Mouse (Mus musculus) ES-E14 (cell line): ENCODE measurements at regions not wholly inside any gene's neighbourhood (a gene's known extent, or its start where the extent isn't known, plus 50 kb on each side); places are given as distances from the start of the nearest gene placed in this dataset.

Source experiments
- DNase-seq: peaks from one replicate; pipeline ENCODE4 v3.0.0-alpha.2; 2013; ENCODE audit warnings: low read depth, low spot score
- H3K27ac ChIP-seq: 2 replicates; pipeline ENCODE4 v1.5.1; 2012; ENCODE audit warnings: low read depth, mild to moderate bottlenecking, low read length, moderate library complexity, mixed read lengths; ENCODE audit not compliant: poor library complexity, insufficient read depth, severe bottlenecking
- H3K36me3 ChIP-seq: 2 replicates; pipeline ENCODE4 v1.6.1; 2012; ENCODE audit warnings: mild to moderate bottlenecking, low read length, moderate library complexity, mixed read lengths; ENCODE audit not compliant: control insufficient read depth, poor library complexity, insufficient read depth, severe bottlenecking
- H3K4me1 ChIP-seq, 2 experiments: fragments of 150-350 bp in 1 of 2; sonication (generic) in 1 of 2; 2 replicates each; pipeline ENCODE4 v1.6.1; 2012; ENCODE audit warnings: low read length in 2 of 2, mild to moderate bottlenecking in 1 of 2, mixed read lengths in 1 of 2; ENCODE audit not compliant: control insufficient read depth in 2 of 2, insufficient read depth in 2 of 2, poor library complexity in 1 of 2
- H3K4me3 ChIP-seq, 2 experiments: fragments of 150-350 bp in 1 of 2; sonication (generic) in 1 of 2; 2 replicates each; pipeline ENCODE4 v1.5.1; 2012; ENCODE audit warnings: low read length in 2 of 2, low read depth in 1 of 2, mild to moderate bottlenecking in 1 of 2, mixed read lengths in 1 of 2; ENCODE audit not compliant: insufficient read depth in 1 of 2, poor library complexity in 1 of 2, severe bottlenecking in 1 of 2
- H3K9ac ChIP-seq: 2 replicates; pipeline ENCODE4 v1.6.1; 2012; ENCODE audit warnings: low read depth, mild to moderate bottlenecking, low read length, mixed read lengths; ENCODE audit not compliant: poor library complexity, insufficient read depth, severe bottlenecking
- H3K9me3 ChIP-seq: fragments of 150-350 bp; sonication (generic); 2 replicates; pipeline ENCODE4 v1.6.1; 2012; ENCODE audit warnings: low read depth, mild to moderate bottlenecking, low read length; ENCODE audit not compliant: control insufficient read depth, insufficient read depth
- CHD2 ChIP-seq: IDR thresholded peaks from 2 replicates; pipeline ENCODE4 v1.6.1; 2014; ENCODE audit warnings: mild to moderate bottlenecking, low read depth, low read length, inconsistent platforms
- HCFC1 ChIP-seq: IDR thresholded peaks from 2 replicates; pipeline ENCODE4 v1.6.1; 2012; ENCODE audit warnings: low read length, inconsistent platforms, borderline replicate concordance; ENCODE audit not compliant: insufficient read depth
- MAFK ChIP-seq: IDR thresholded peaks from 2 replicates; pipeline ENCODE4 v1.6.1; 2014; ENCODE audit warnings: mild to moderate bottlenecking, low read depth, low read length, inconsistent platforms; ENCODE audit not compliant: insufficient read depth
- ZC3H11A ChIP-seq: IDR thresholded peaks from 2 replicates; pipeline ENCODE4 v1.6.1; 2012; ENCODE audit warnings: low read depth, mild to moderate bottlenecking, inconsistent platforms, low read length, borderline replicate concordance
- ZNF384 ChIP-seq: IDR thresholded peaks from 2 replicates; pipeline ENCODE4 v1.6.1; 2012; ENCODE audit warnings: low read depth, low read length, inconsistent platforms
- in situ Hi-C, 2 experiments: fragments of 600-800 bp; cut with MboI; formaldehyde crosslinking; loops; one replicate each; pipeline ENCODE4 v1.15.1; 2025; ENCODE audit warnings: low sequenced_read_pairs in 2 of 2, inconsistent platforms in 1 of 2; ENCODE audit not compliant: unreplicated experiment in 2 of 2

GRCm38 (mm10) chr13:42613326-42613725, 67.1 kb upstream of the Phactr1 start:
- H3K9ac ChIP-seq = no peak overlapping the region
- H3K4me1 ChIP-seq = 0 out of 4 replicates have a peak, but pooled peaks cover 0 to 4% of the 10 kb centered on the region in 2 experiments
- H3K27ac ChIP-seq = no peak overlapping the region
- H3K36me3 ChIP-seq = no peaks in the 10 kb centered on the region
- H3K4me3 ChIP-seq = no peak overlapping the region
- no peaks in the 10 kb centered on the region for H3K9me3 ChIP-seq
- no peak for DNase-seq
- TF ChIP-seq ZNF384 = no peak
- TF ChIP-seq MAFK = no peak
- no peak for TF ChIP-seq CHD2
- TF ChIP-seq ZC3H11A = no peak
- no peak for TF ChIP-seq HCFC1
- in situ Hi-C loops = loop anchor here (25.0 kb wide), 1 partner anchor 174 kb away; no protein-coding TSS in a partner anchor

- no peak for DNase-seq
- no peaks in the 10 kb centered on the region for H3K36me3 ChIP-seq
- H3K27ac ChIP-seq = no peak overlapping the region
- H3K9ac ChIP-seq = no peak overlapping the region
- no peak for TF ChIP-seq ZNF384
- no peaks in the 10 kb centered on the region for H3K4me1 ChIP-seq
- in situ Hi-C loops = loop anchor here (25.0 kb wide), 1 partner anchor 171 kb away; no protein-coding TSS in a partner anchor
- no peak overlapping the region for H3K4me3 ChIP-seq
- H3K9me3 ChIP-seq = no peaks in the 10 kb centered on the region
Observed at GRCm38 (mm10) chr13:42615826-42616225, 64.6 kb upstream of the Phactr1 start.

- no peaks in the 10 kb centered on the region for H3K36me3 ChIP-seq
- no peak overlapping the region for H3K9ac ChIP-seq
- no peaks in the 10 kb centered on the region for H3K9me3 ChIP-seq
- TF ChIP-seq CHD2 = no peak
- no peak for TF ChIP-seq HCFC1
- no peak for TF ChIP-seq MAFK
- no peak for TF ChIP-seq ZNF384
- TF ChIP-seq ZC3H11A = no peak
- H3K4me1 ChIP-seq = no peaks in the 10 kb centered on the region
- no peak overlapping the region for H3K27ac ChIP-seq
- no peak for DNase-seq
- in situ Hi-C loops = loop anchor here (25.0 kb wide), 1 partner anchor 170 kb away; no protein-coding TSS in a partner anchor
- H3K4me3 ChIP-seq = no peak overlapping the region
Observed at GRCm38 (mm10) chr13:42617225-42617624, 63.2 kb upstream of the Phactr1 start.

GRCm38 (mm10) chr13:42617844-42618243, 62.6 kb upstream of the Phactr1 start:
- in situ Hi-C loops = loop anchor here (25.0 kb wide), 1 partner anchor 169 kb away; no protein-coding TSS in a partner anchor
- H3K27ac ChIP-seq = no peak overlapping the region
- no peaks in the 10 kb centered on the region for H3K36me3 ChIP-seq
- TF ChIP-seq ZC3H11A (no peak), MAFK (no peak), ZNF384 (no peak), CHD2 (no peak), HCFC1 (no peak)
- DNase-seq = no peak
- no peak overlapping the region for H3K4me3 ChIP-seq
- no peaks in the 10 kb centered on the region for H3K9me3 ChIP-seq
- no peak overlapping the region for H3K9ac ChIP-seq
- H3K4me1 ChIP-seq = no peaks in the 10 kb centered on the region

- Histone ChIP-seq H3K9ac (no peak overlapping the region), H3K4me1 (no peaks in the 10 kb centered on the region), H3K9me3 (no peaks in the 10 kb centered on the region), H3K36me3 (no peaks in the 10 kb centered on the region), H3K27ac (no peak overlapping the region), H3K4me3 (no peak overlapping the region)
- no peak for TF ChIP-seq MAFK
- TF ChIP-seq CHD2 = no peak
- TF ChIP-seq HCFC1 = no peak
- no peak for TF ChIP-seq ZNF384
- in situ Hi-C loops = loop anchor here (25.0 kb wide), 1 partner anchor 168 kb away; no protein-coding TSS in a partner anchor
- no peak for DNase-seq
Observed at GRCm38 (mm10) chr13:42619555-42620280, 60.7 kb upstream of the Phactr1 start.
